Mouse (Mus musculus) olfactory bulb, adult 2 months (tissue): ENCODE data around the gene Fam163b.

Experiments
- CTCF ChIP-seq: fragments of 200-500 bp; IDR thresholded peaks from 2 replicates; pipeline ENCODE4 v1.5.1; 2012; ENCODE audit warnings: low read depth, mild to moderate bottlenecking, low read length, moderate library complexity; ENCODE audit not compliant: insufficient read depth
- POLR2A ChIP-seq: fragments of 200-500 bp; IDR thresholded peaks from 2 replicates; pipeline ENCODE4 v1.6.1; 2012; ENCODE audit warnings: mild to moderate bottlenecking, low read depth, low read length, moderate library complexity; ENCODE audit not compliant: insufficient read depth

DNA sequence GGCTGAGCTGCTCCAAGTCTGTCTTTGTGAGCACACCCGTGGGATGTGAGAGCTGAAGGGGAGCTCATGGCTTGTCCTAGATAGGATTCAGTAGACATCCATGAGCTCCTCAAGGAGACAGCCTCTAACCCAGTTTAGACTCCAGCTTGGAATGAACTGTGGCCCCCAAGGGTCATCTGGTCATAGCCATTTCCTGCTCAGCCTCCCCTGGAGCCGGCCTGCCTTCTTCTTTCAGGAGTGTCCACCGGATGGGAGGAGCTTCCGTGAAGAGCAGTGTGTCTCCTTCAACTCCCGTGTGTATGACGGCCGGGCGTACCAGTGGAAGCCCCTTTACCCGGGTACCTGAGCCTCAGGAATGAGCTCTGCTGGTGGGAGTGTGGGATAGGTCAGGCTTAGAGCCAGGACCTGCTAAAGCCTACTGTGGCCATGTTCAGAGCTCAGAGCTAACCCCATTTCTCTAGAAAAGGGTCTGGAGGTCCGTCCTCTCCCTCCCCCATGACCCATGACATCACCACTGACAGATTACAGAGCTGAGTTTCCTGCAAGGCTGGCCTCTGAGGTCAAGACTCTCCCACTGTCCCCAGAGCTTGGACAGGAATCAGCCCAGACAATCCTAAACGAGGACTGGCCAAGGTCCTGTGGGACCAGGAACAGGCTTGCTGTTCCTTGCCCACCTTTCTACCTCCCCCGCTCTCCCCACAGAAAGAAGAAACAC is 58.4 kb downstream of the Fam163b start:
- TF ChIP-seq CTCF (no peak), POLR2A (no peak)
